Mouse (Mus musculus) lung, embryonic 16.5 days (tissue): ENCODE results near the gene Cdon. TPM values are rescaled to one million over a fixed set of nuclear protein-coding genes. Genes with fewer than 3 reads are reported as not detected.

ENCODE experiments used
- ATAC-seq: fragments of 200-750 bp; cut with Nextera tagmentation; 2 replicates; pipeline ENCODE4 v1.8.0; 2017; ENCODE audit warnings: low read depth, mild to moderate bottlenecking, moderate library complexity
- H3K27ac ChIP-seq: fragments of 300-500 bp; sonication (generic); 2 replicates; pipeline ENCODE4 v1.5.1; 2014; ENCODE audit warnings: mild to moderate bottlenecking, control low read depth, low read length
- H3K27me3 ChIP-seq: fragments of 300-500 bp; sonication (generic); 2 replicates; pipeline ENCODE4 v1.6.1; 2014; ENCODE audit warnings: low read depth, low read length, mixed read lengths; ENCODE audit not compliant: control insufficient read depth, insufficient read depth
- H3K36me3 ChIP-seq: fragments of 300-500 bp; sonication (generic); 2 replicates; pipeline ENCODE4 v1.6.1; 2014; ENCODE audit warnings: low read length; ENCODE audit not compliant: control insufficient read depth, insufficient read depth
- H3K4me1 ChIP-seq: fragments of 300-500 bp; sonication (generic); replicated peaks from 2 replicates; pipeline ENCODE4 v1.6.1; 2014; ENCODE audit warnings: low read length, mixed read lengths; ENCODE audit not compliant: control insufficient read depth, insufficient read depth
- H3K4me2 ChIP-seq: fragments of 300-500 bp; sonication (generic); 2 replicates; pipeline ENCODE4 v1.6.1; 2014; ENCODE audit warnings: low read depth, low read length, control low read depth
- H3K4me3 ChIP-seq: fragments of 300-500 bp; sonication (generic); 2 replicates; pipeline ENCODE4 v1.5.1; 2014; ENCODE audit warnings: mild to moderate bottlenecking, low read length, control low read depth
- H3K9ac ChIP-seq: fragments of 300-500 bp; sonication (generic); 2 replicates; pipeline ENCODE4 v1.6.1; 2014; ENCODE audit warnings: low read length, control low read depth
- H3K9me3 ChIP-seq: fragments of 300-500 bp; sonication (generic); 2 replicates; pipeline ENCODE4 v1.6.1; 2016; ENCODE audit warnings: low read length; ENCODE audit not compliant: control insufficient read depth
- WGBS: fragments of 180-500 bp; shearing (Covaris S2); extraction: QIAGEN DNeasy Blood & Tissue Kit; methylation state at CpG from one replicate; pipeline ENCODE4 v1.1.7; 2014; 5-methylcytosine and 5-hydroxymethylcytosine counted together
- polyA plus RNA-seq: library from polyadenylated mRNA; unstranded; fragments of >200 nt; fragmentation: Nextera tagmentation; extraction: Ambion mirVana; gene quantifications from 2 replicates; pipeline ENCODE4 v1.2.1, GENCODE M21; 2015

Cdon gene
- polyA plus RNA-seq, 1 experiment from 2014 or later: 3.6 TPM

GRCm38 (mm10) chr9:35405038-35405905 is 15.7 kb upstream of the Cdon start:
- H3K4me3 ChIP-seq: peak overlapping the region; percentile 24
- no peaks in the 10 kb centered on the region; the same call in 1 of the 2 replicates for H3K4me1 ChIP-seq
- H3K9me3 ChIP-seq: no peaks in the 10 kb centered on the region
- H3K4me2 ChIP-seq: peak overlapping the region; percentile 43
- WGBS: 6% methylated on average over 13 of the region's 13 CpGs
- H3K27me3 ChIP-seq: no peaks in the 10 kb centered on the region; the same call in 1 of the 2 replicates
- peak overlapping the region; percentile 58 for H3K27ac ChIP-seq
- H3K9ac ChIP-seq: peak overlapping the region; percentile 30; the same call in 1 of the 2 replicates
- H3K36me3 ChIP-seq: no peaks in the 10 kb centered on the region
- ATAC-seq: peak; percentile 64

- Histone ChIP-seq H3K4me3 (no peak overlapping the region), H3K27ac (no peak overlapping the region), H3K9me3 (no peaks in the 10 kb centered on the region), H3K36me3 (no peaks in the 10 kb centered on the region), H3K9ac (no peak overlapping the region), H3K4me1 (no peaks in the 10 kb centered on the region), H3K27me3 (no peaks in the 10 kb centered on the region), H3K4me2 (no peak overlapping the region)
- no peak for ATAC-seq
- 81% methylated on average over 11 of the region's 11 CpGs for WGBS
Measured at GRCm38 (mm10) chr9:35411225-35411965, 9.5 kb upstream of the Cdon start.

GRCm38 (mm10) chr9:35411975-35412374 is 9.0 kb upstream of the Cdon start:
- H3K4me3 ChIP-seq: no peak overlapping the region
- 79% methylated on average over 7 of the region's 7 CpGs for WGBS
- H3K36me3 ChIP-seq: no peaks in the 10 kb centered on the region
- H3K27me3 ChIP-seq: no peaks in the 10 kb centered on the region
- H3K27ac ChIP-seq: no peak overlapping the region
- no peak overlapping the region for H3K4me2 ChIP-seq
- no peaks in the 10 kb centered on the region for H3K4me1 ChIP-seq
- no peak overlapping the region for H3K9ac ChIP-seq
- H3K9me3 ChIP-seq: no peaks in the 10 kb centered on the region
- ATAC-seq: no peak

GRCm38 (mm10) chr9:35421730-35422235 is 855 bp downstream of the Cdon start:
- peak; percentile 49 for ATAC-seq
- H3K27ac ChIP-seq: peak overlapping the region; percentile 84
- H3K9ac ChIP-seq: peak overlapping the region; percentile 95
- H3K4me1 ChIP-seq: peaks cover 6% of the 10 kb centered on the region
- peak overlapping the region; percentile 94 for H3K4me3 ChIP-seq
- peak overlapping the region; percentile 88 for H3K4me2 ChIP-seq
- H3K27me3 ChIP-seq: peaks cover 13% of the 10 kb centered on the region; the same call in 1 of the 2 replicates
- WGBS: 1% methylated on average over 32 of the region's 35 CpGs
- no peaks in the 10 kb centered on the region for H3K9me3 ChIP-seq
- no peaks in the 10 kb centered on the region for H3K36me3 ChIP-seq

GRCm38 (mm10) chr9:35422405-35422941 is 1.5 kb downstream of the Cdon start:
- no peaks in the 10 kb centered on the region for H3K9me3 ChIP-seq
- no peak overlapping the region; the same call in 1 of the 2 replicates for H3K27ac ChIP-seq
- peak overlapping the region; percentile 95 for H3K9ac ChIP-seq
- H3K27me3 ChIP-seq: peaks cover 13% of the 10 kb centered on the region; the same call in 1 of the 2 replicates
- H3K4me3 ChIP-seq: peak overlapping the region; percentile 94
- H3K4me1 ChIP-seq: peaks cover 6% of the 10 kb centered on the region
- WGBS: 5% methylated on average over 4 of the region's 4 CpGs
- H3K4me2 ChIP-seq: peak overlapping the region; percentile 88
- H3K36me3 ChIP-seq: no peaks in the 10 kb centered on the region
- no peak for ATAC-seq

- 24% methylated on average over 4 of the region's 4 CpGs for WGBS
- Histone ChIP-seq H3K4me3 (peak overlapping the region; percentile 21), H3K9me3 (no peaks in the 10 kb centered on the region), H3K4me2 (peak overlapping the region; percentile 42), H3K36me3 (no peaks in the 10 kb centered on the region), H3K9ac (no peak overlapping the region), H3K27ac (no peak overlapping the region), H3K27me3 (peaks cover 13% of the 10 kb centered on the region; the same call in 1 of the 2 replicates), H3K4me1 (peaks cover 6% of the 10 kb centered on the region)
- ATAC-seq: no peak
Measured at GRCm38 (mm10) chr9:35423265-35423664, 2.3 kb downstream of the Cdon start.

GRCm38 (mm10) chr9:35424671-35425070 is 3.7 kb downstream of the Cdon start:
- WGBS: 14% methylated on average over 8 of the region's 8 CpGs
- Histone ChIP-seq H3K9ac (no peak overlapping the region), H3K4me2 (peak overlapping the region; percentile 17), H3K27me3 (peaks cover 13% of the 10 kb centered on the region; the same call in 1 of the 2 replicates), H3K4me1 (peaks cover 6% of the 10 kb centered on the region), H3K4me3 (peak overlapping the region; percentile 14), H3K27ac (peak overlapping the region; percentile 1), H3K9me3 (no peaks in the 10 kb centered on the region), H3K36me3 (no peaks in the 10 kb centered on the region)
- no peak for ATAC-seq

- Histone ChIP-seq H3K27ac (no peak overlapping the region), H3K4me1 (no peaks in the 10 kb centered on the region; the same call in 1 of the 2 replicates), H3K27me3 (peaks cover 6% of the 10 kb centered on the region), H3K4me3 (no peak overlapping the region), H3K9me3 (no peaks in the 10 kb centered on the region), H3K4me2 (no peak overlapping the region), H3K36me3 (no peaks in the 10 kb centered on the region), H3K9ac (no peak overlapping the region)
- WGBS: 80% methylated on average over 8 of the region's 8 CpGs
- ATAC-seq: no peak
Measured at GRCm38 (mm10) chr9:35430476-35430875, 9.5 kb downstream of the Cdon start.

- ATAC-seq: no peak
- H3K36me3 ChIP-seq: no peaks in the 10 kb centered on the region
- 65% methylated on average over 6 of the region's 6 CpGs for WGBS
- H3K4me2 ChIP-seq: no peak overlapping the region
- H3K9ac ChIP-seq: no peak overlapping the region
- no peak overlapping the region for H3K4me3 ChIP-seq
- no peaks in the 10 kb centered on the region for H3K4me1 ChIP-seq
- H3K27ac ChIP-seq: no peak overlapping the region
- H3K9me3 ChIP-seq: no peaks in the 10 kb centered on the region
- peaks cover 6% of the 10 kb centered on the region for H3K27me3 ChIP-seq
Measured at GRCm38 (mm10) chr9:35431396-35431795, 10.5 kb downstream of the Cdon start.
